Mouse (Mus musculus): ENCODE data around the gene Chpf2. TPM values are rescaled to one million over a fixed set of nuclear protein-coding genes. Genes with fewer than 3 reads are reported as not detected.

Gene Chpf2
- polyA plus RNA-seq, 1 experiment from 2014 or later, result 16.3 TPM

DNA sequence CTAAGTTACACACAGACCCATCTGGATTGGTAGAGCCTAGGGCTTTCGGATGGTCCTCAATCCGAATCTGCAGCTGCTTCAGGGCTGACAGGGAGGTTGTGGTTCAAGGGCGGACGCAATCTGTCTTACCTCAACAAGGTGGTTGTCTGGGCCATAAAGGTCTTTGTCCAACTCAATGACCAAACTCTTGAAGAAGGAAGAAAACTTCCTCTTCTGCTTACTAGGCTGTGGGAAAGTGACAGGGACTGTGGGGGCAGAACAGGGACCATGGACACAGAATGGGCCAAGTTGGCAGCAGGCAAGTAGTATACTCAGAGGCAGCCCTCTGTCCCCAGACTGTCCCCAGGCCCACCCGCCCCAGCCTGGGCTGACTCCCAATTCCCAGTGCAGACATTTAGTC, 8.7 kb downstream of the Chpf2 start:
- no peak for ATAC-seq
- Histone ChIP-seq H3K4me1 (ENCODE audit: control insufficient read depth, insufficient read depth, low read length) (peaks cover 32% of the 10 kb centered on the region), H3K36me3 (ENCODE audit: control insufficient read depth, insufficient read depth, low read length) (peaks cover 8% of the 10 kb centered on the region; the same call in 1 of the 2 replicates), H3K4me2 (ENCODE audit: low read depth, low read length) (no peak overlapping the region), H3K9ac (ENCODE audit: low read depth, low read length) (no peak overlapping the region), H3K4me3 (ENCODE audit: low read length) (no peak overlapping the region), H3K27ac (ENCODE audit: low read length) (no peak overlapping the region), H3K27me3 (replicated peaks; ENCODE audit: control insufficient read depth, insufficient read depth, low read length) (peaks cover 10% of the 10 kb centered on the region), H3K9me3 (ENCODE audit: control insufficient read depth, low read length) (no peaks in the 10 kb centered on the region)
- WGBS, result 91% methylated on average over 5 of the region's 5 CpGs

DNA sequence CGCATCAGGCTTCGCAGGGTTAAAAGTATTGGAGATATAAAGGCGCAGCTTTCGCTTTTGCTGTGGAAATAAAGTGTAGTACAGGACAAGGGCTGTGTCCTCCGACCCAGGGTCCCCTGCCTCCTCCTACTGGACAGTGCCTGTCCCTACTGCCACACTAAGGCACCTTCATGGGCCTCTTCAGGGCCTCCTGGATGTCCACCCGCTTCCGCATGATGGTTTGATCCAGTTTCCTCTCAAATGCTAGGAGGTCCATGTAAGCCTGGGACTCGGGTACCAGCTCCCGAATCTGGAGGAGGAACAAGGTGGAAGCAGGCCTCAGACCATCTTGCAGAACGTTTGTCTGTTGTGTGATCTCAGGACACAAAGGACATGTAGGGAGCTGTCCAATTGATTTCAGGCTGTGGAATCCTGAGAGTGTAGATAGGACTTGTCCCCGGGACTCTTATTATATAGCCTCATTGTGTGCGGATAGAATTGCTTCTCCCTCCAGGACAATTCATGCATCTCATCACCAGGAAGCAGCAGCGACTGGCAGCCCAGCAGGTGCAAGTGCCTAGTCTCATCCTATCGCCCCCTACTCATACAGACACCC, 9.3 kb downstream of the Chpf2 start:
- Histone ChIP-seq H3K4me3 (ENCODE audit: low read length) (no peak overlapping the region), H3K9ac (ENCODE audit: low read depth, low read length) (no peak overlapping the region), H3K4me1 (ENCODE audit: control insufficient read depth, insufficient read depth, low read length) (peaks cover 37% of the 10 kb centered on the region), H3K27ac (ENCODE audit: low read length) (no peak overlapping the region), H3K9me3 (ENCODE audit: control insufficient read depth, low read length) (no peaks in the 10 kb centered on the region), H3K4me2 (ENCODE audit: low read depth, low read length) (no peak overlapping the region), H3K36me3 (ENCODE audit: control insufficient read depth, insufficient read depth, low read length) (peaks cover 8% of the 10 kb centered on the region; the same call in 1 of the 2 replicates), H3K27me3 (replicated peaks; ENCODE audit: control insufficient read depth, insufficient read depth, low read length) (peaks cover 14% of the 10 kb centered on the region)
- 69% methylated on average over 14 of the region's 14 CpGs for WGBS
- no peak for ATAC-seq

- WGBS, result 24% methylated on average over 11 of the region's 11 CpGs
- no peak overlapping the region for H3K4me2 ChIP-seq (ENCODE audit: low read depth, low read length)
- H3K4me3 ChIP-seq (ENCODE audit: low read length), result no peak overlapping the region
- peaks cover 37% of the 10 kb centered on the region for H3K4me1 ChIP-seq (ENCODE audit: control insufficient read depth, insufficient read depth, low read length)
- H3K9me3 ChIP-seq (ENCODE audit: control insufficient read depth, low read length), result no peaks in the 10 kb centered on the region
- no peak for ATAC-seq
- H3K27me3 ChIP-seq (replicated peaks; ENCODE audit: control insufficient read depth, insufficient read depth, low read length), result peaks cover 15% of the 10 kb centered on the region
- H3K27ac ChIP-seq (ENCODE audit: low read length), result no peak overlapping the region
- H3K36me3 ChIP-seq (ENCODE audit: control insufficient read depth, insufficient read depth, low read length), result peaks cover 8% of the 10 kb centered on the region; the same call in 1 of the 2 replicates
- no peak overlapping the region for H3K9ac ChIP-seq (ENCODE audit: low read depth, low read length)
Measured at GRCm38 (mm10) chr5:24596519-24597171, 10.1 kb downstream of the Chpf2 start.

DNA sequence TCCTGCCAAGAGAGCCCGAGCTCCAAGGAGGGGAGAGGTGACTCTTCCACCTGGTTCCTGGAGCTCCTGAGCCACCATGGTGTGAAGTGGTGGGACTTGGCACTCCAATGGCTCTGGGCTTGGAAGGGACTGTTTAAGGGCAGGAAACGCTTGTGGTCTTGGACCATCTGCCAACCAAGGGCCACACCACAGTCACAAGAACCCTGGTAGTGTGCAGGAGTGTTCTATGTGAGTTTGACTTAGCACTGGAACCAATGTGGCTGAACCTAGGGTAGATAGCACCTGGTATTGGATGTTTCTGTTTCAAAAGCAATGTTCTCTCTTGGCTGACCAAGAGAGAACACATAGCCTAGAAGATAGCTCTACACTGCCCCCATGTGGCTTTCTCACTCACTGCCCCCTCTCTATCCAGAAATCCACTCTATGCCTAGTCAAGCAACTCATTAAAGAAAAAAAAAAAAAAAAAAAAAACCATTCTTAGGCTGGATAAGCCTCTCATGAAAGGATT, 10.7 kb downstream of the Chpf2 start:
- H3K27me3 ChIP-seq (replicated peaks; ENCODE audit: control insufficient read depth, insufficient read depth, low read length), result peaks cover 15% of the 10 kb centered on the region
- ATAC-seq, result peak; percentile 31
- peaks cover 34% of the 10 kb centered on the region for H3K4me1 ChIP-seq (ENCODE audit: control insufficient read depth, insufficient read depth, low read length)
- WGBS, result 61% methylated on average over 2 of the region's 2 CpGs
- no peak overlapping the region for H3K27ac ChIP-seq (ENCODE audit: low read length)
- no peaks in the 10 kb centered on the region for H3K9me3 ChIP-seq (ENCODE audit: control insufficient read depth, low read length)
- no peak overlapping the region for H3K4me2 ChIP-seq (ENCODE audit: low read depth, low read length)
- peaks cover 3% of the 10 kb centered on the region; the same call in 1 of the 2 replicates for H3K36me3 ChIP-seq (ENCODE audit: control insufficient read depth, insufficient read depth, low read length)
- H3K9ac ChIP-seq (ENCODE audit: low read depth, low read length), result no peak overlapping the region
- H3K4me3 ChIP-seq (ENCODE audit: low read length), result no peak overlapping the region

DNA sequence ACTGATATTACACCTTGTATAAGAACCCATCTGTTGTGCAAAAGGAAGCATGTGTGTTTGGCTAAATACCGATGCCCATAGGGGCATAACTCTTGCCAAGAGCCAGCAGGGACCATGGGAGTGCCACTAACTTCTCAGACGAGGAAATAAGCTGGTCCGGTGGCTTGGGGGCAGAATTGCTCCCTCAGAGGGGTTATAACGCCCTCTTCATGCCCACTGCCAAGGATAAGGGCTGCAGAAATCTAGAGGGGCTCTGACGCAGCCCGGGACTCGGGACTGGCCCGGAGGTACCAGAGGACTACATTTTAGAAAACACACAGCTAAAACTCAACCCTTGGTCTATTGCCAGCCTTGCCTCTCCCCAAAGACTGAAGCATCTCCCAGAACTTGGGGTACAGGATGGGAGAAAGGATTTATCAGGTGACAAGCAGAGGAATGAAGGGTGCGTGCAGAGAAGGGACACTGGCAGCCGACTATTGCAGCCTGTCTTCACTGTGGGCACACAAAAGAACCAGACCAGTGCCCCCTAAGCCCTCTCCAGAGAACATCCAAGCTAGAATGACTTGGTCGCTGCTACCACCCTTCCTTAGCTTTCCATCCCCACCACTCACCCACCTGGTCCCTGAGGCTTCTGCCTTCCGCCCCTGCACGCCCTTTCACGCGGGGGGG, 11.5 kb downstream of the Chpf2 start:
- H3K9me3 ChIP-seq (ENCODE audit: control insufficient read depth, low read length), result no peaks in the 10 kb centered on the region
- peak overlapping the region; percentile 99 for H3K4me2 ChIP-seq (ENCODE audit: low read depth, low read length)
- peaks cover 40% of the 10 kb centered on the region for H3K4me1 ChIP-seq (ENCODE audit: control insufficient read depth, insufficient read depth, low read length)
- peak overlapping the region; percentile 55 for H3K4me3 ChIP-seq (ENCODE audit: low read length)
- H3K27ac ChIP-seq (ENCODE audit: low read length), result no peak overlapping the region
- ATAC-seq, result no peak
- peaks cover 3% of the 10 kb centered on the region; the same call in 1 of the 2 replicates for H3K36me3 ChIP-seq (ENCODE audit: control insufficient read depth, insufficient read depth, low read length)
- H3K9ac ChIP-seq (ENCODE audit: low read depth, low read length), result peak overlapping the region; percentile 76
- 30% methylated on average over 15 of the region's 15 CpGs for WGBS
- H3K27me3 ChIP-seq (replicated peaks; ENCODE audit: control insufficient read depth, insufficient read depth, low read length), result peaks cover 15% of the 10 kb centered on the region

DNA sequence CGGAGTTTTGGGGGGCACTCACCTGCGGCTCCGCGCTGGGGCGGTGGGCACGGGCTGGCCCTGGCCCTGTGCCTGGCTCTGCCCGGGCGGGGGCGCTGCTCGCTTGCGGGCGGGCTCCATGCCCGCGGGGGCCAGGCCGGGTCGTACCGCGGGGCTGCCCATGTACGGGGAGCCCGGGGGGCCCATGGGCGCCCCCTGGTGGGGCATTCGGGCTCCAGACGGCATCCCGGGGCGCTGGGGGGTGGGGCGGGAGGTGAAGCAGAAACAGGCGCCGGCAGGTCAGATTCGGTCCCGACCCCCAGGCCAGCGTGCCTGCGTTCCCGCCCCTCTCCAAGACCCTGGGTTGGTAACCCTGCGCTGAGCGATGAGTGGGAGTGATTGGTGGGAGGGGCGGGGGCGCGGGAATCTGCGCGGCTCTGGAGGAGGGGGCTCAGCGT, 12.0 kb downstream of the Chpf2 start:
- no peak for ATAC-seq
- H3K27me3 ChIP-seq (replicated peaks; ENCODE audit: control insufficient read depth, insufficient read depth, low read length), result peaks cover 15% of the 10 kb centered on the region
- H3K9me3 ChIP-seq (ENCODE audit: control insufficient read depth, low read length), result no peaks in the 10 kb centered on the region
- H3K36me3 ChIP-seq (ENCODE audit: control insufficient read depth, insufficient read depth, low read length), result 0 out of 2 replicates have a peak, but pooled peaks cover 3% of the 10 kb centered on the region
- peak overlapping the region; percentile 76 for H3K9ac ChIP-seq (ENCODE audit: low read depth, low read length)
- H3K4me1 ChIP-seq (ENCODE audit: control insufficient read depth, insufficient read depth, low read length), result peaks cover 45% of the 10 kb centered on the region
- WGBS, result under 1% methylated on average over 35 of the region's 41 CpGs
- peak overlapping the region; percentile 99 for H3K4me2 ChIP-seq (ENCODE audit: low read depth, low read length)
- no peak overlapping the region for H3K27ac ChIP-seq (ENCODE audit: low read length)
- peak overlapping the region; percentile 55 for H3K4me3 ChIP-seq (ENCODE audit: low read length)

DNA sequence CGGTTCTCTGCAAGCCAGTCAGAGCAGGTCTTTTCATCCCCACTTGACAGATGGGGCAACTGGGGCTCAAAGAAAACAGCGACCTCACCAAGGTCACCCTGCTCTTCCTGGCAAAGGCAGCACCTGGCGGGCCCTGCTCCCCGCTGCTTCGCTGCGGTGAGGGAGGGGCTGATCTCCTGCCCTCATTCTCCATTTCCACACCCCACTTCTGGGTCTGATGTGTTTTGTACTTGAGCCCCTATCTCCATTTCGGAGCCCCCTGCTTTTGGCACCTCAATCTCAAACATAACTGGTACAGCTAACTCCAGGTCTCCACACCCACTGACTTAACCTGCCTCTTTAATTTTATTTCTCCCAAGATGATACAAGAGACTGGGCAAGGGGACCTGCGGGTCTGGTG, 12.6 kb downstream of the Chpf2 start:
- Histone ChIP-seq H3K27ac (ENCODE audit: low read length) (no peak overlapping the region), H3K4me3 (ENCODE audit: low read length) (peak overlapping the region; percentile 55; the same call in 1 of the 2 replicates), H3K4me1 (ENCODE audit: control insufficient read depth, insufficient read depth, low read length) (peaks cover 51% of the 10 kb centered on the region), H3K9me3 (ENCODE audit: control insufficient read depth, low read length) (no peaks in the 10 kb centered on the region), H3K9ac (ENCODE audit: low read depth, low read length) (peak overlapping the region; percentile 76; the same call in 1 of the 2 replicates), H3K36me3 (ENCODE audit: control insufficient read depth, insufficient read depth, low read length) (no peaks in the 10 kb centered on the region), H3K27me3 (replicated peaks; ENCODE audit: control insufficient read depth, insufficient read depth, low read length) (peaks cover 15% of the 10 kb centered on the region), H3K4me2 (ENCODE audit: low read depth, low read length) (peak overlapping the region; percentile 99)
- no peak for ATAC-seq
- WGBS, result 21% methylated on average over 8 of the region's 8 CpGs

GRCm38 (mm10) chr5:24600236-24600635, 13.7 kb downstream of the Chpf2 start:
- H3K4me2 ChIP-seq (ENCODE audit: low read depth, low read length), result peak overlapping the region; percentile 96; the same call in 1 of the 2 replicates
- 0 out of 2 replicates have a peak overlapping the region, but pooled peaks have one; percentile 85 for H3K9ac ChIP-seq (ENCODE audit: low read depth, low read length)
- 80% methylated on average over 2 of the region's 2 CpGs for WGBS
- H3K9me3 ChIP-seq (ENCODE audit: control insufficient read depth, low read length), result no peaks in the 10 kb centered on the region
- peaks cover 55% of the 10 kb centered on the region for H3K4me1 ChIP-seq (ENCODE audit: control insufficient read depth, insufficient read depth, low read length)
- H3K36me3 ChIP-seq (ENCODE audit: control insufficient read depth, insufficient read depth, low read length), result no peaks in the 10 kb centered on the region
- peaks cover 15% of the 10 kb centered on the region for H3K27me3 ChIP-seq (replicated peaks; ENCODE audit: control insufficient read depth, insufficient read depth, low read length)
- H3K4me3 ChIP-seq (ENCODE audit: low read length), result no peak overlapping the region
- no peak overlapping the region for H3K27ac ChIP-seq (ENCODE audit: low read length)
- no peak for ATAC-seq

All from intestine, embryonic 16.5 days (tissue).